Mouse (Mus musculus): ENCODE measurements around the gene Slain2.

Gene Slain2

DNA sequence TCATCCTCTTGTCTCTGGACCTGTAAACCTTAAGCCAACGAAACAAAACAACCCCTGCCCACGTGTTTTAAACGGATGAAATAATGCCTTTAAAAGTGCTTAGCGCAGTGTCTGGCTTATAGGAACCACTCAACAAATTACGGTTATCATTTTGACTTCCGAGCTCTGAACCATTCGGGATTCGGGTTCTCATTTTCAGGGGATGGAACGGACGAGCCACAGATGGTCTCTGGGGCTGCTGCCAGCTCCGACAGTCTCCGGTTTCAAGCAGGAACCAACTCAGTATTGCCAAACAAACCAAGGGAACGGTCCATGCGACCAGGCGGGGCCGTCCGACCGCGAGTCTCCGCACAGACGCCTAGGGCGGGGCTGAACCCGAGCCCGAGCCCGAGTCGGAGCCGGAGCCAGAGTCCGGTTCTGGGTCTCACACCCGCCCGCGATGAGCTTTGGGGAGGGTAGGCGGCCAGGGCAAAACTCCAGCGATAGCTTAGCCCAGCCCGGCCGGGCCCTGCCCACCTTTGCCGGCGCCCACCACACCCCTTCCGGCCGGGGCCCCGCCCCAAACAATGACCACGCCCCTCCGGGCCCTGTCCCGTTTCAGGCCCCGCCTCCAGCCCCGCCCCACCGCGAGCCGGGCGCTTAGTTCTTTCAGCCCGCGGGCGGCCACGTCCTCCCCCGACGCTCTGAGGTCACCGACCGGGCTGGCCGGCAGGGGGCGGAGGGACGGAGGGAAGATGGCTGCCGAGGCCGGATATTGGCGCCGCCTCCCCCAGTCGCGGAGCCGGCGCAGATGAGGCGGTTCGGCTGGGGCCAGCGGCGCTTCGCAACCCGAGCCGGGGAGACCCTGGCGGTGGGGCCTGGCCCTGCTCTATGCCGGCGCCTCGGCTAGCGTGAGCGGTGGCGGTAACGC is at the start of gene Slain2:
Slain2 (plus strand) TSS at position 657 of the 910 bp plus-strand sequence.
- DNase-seq (ENCODE audit: low spot score in 2 of 2), result peak; percentile 95 to 97

DNA sequence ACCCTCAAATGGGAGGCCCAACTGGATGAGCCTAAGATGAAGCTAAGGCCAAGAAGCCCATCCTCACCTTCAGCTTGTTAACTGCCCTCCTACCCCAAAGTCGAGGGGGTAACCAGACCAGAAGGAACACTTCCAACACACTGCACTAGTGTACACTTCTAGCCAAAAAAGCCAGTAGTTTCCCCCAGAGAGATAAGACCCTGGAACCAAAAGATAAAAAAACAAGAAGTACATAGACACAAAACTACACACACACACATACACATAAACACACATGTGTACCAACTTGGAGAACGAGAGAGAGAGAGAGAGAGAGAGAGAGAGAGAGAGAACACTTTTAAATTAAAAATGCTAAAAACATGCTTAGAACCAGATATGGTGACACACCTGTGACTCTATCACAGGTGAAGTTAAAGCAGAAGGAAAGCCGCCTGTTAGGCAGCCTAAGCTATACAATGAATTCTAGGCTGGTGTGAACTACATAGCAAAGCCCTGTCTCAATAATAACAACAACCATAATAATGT is 49.4 kb upstream of the Slain2 start:
- DNase-seq (ENCODE audit: low spot score in 2 of 2), result no peak

DNA sequence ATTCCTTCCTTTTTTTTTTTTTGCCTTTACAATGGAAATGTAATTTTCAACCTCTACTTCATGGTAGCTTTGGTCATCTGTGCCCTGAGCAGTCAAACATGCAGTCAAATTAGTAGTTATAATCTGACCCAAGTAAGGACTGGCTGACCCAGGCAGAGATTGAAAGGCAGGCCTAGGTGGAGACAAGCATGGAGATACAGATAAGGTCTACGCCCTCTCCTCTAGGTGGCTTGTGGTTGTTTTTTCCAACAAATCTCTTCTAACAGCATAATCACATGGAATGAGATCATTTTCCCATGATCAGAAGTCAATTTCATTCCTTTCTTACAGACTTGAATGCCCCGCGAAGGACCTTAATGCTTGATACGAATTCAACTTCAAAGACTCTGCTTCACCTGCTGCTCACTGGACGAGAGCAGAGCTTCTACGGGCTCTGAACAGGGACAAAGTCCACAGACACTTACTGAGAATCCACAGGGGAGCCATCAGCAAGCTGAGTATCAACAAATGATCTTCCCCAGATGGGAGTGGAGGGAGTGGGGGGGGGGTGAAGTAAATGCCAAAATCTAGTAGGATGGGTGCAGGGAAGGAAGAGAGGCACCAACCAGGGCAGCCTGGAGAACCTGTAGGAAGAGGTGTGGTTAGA is 47.7 kb upstream of the Slain2 start:
- DNase-seq (ENCODE audit: low spot score in 2 of 2), result no peak

DNA sequence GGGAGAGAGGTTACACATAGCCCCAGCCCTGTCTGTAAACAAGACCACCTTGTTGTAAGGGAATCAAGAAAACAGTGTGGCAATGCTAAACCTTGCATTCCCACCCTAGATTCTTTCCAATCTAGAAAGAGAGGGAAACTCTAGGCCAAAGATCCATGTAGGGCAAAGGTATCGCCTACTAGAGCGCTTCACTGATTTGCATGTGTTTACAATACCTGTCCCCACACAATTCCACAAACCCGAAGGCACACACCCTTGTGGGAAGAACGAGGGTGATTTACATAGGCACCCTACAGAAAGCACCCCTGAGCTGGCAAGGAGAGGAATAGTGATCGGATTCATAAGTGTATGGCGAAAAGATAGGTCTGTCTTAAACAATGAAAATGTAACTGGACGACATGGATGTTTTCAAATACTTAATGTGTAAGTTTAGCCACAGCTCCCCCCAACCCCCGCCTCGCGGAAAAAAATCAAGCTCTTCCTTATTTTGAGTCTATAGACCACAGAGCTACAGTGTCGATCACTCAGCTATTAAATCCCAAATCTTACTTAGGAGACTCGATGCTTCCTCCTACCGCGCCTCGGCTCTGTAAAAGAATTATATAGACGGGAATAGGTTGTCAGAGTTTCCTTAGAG is 47.0 kb upstream of the Slain2 start:
- DNase-seq (ENCODE audit: low spot score in 2 of 2), result no peak

DNA sequence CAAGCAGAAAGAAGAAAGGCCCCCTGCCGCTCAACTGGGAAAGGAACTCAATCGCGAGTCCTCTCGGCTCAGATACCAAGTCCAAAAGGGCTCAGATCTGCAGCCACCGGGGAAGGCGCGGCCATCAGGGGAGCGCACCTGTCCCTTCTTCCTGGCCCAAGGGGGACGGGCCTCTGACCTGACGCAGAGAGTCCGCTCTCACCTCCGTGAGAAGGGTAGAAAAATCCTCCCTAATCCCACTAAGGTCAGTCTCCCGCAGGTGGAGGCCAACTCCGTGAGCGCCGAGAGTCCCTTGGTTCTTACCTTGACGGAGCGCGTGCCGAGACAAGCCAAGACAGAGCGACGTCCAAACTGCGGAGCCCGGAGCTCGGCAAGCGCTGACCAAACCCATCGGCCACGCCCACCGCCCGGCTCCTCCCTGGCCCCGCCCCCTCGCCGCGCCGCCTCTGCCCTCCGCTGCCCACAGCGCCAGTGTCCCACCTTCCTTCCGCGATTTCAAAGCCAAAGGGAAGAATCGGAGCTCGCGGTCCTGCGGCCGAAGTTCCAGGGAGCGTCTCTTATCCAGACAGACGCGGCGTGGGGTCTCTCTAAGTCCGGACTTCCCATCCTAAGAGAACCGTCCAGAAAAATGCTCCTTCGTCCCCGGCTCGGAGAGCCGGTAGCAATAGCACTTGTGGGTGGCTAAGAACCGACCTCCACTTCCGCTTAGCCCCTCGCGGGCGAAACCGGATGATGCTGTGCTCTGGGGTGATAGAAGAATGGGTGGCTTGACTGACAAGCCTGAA is 45.8 kb upstream of the Slain2 start, which contains the start of gene Tec:
Tec (minus strand) TSS at position 393 of the 785 bp plus-strand sequence.
- peak; percentile 85 to 88 for DNase-seq (ENCODE audit: low spot score in 2 of 2)

DNA sequence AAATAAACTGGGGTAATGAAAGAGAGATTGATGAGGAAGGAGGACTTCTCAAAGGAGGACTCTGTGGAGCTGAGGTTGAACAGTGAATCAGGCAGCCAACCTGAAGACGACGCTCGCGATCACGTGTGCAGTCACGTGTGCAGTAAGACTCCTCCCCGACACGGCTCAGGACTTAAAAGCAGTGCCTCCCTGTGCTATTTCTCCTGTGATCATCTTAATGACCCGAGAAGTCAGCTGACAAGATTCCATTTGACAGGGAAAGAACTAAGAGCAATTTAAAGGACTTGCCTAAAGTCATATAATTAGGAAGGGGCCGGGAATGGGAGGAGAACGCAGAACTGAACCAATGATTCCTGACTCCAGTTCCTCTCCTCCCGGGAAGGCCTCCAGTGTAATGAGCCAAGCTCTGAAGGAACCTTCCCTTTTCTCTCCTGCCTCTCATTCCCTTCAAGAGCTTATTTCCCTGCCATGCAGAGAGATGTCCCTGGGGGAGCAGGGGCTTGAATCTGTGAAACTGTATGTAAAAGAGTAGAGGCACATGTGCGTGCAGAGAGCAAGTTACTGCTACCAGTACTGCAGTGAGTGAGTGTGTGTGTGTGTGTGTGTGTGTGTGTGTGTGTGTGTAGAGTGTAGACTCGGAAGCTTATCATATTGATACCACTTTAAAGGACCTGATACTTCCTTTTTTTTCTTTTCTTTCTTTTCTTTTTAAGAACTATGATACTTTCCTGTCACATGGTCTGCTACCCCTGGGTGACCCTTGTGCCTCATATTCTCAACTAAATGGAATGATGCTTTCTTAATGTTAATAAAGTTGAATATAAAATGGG is 44.1 kb upstream of the Slain2 start:
- DNase-seq (ENCODE audit: low spot score in 2 of 2), result no peak

DNA sequence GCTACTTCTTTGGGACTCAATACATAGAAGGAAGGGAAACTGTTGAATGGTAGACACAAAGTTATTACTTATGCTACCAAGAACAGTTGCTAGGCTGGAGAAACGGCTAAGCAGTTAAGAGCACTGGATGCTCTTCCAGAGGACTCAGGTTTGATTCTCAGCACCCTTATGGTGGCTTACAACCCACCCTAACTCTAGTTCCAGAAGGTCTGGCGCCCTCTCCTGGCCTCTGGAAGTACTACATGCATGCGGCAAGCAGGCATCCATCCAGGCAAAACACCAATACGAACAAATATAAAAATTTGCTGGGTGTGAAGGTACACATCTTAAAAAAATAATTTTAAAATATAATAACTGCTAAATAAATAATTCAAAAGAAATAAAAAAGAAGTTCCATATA is 43.0 kb upstream of the Slain2 start:
- DNase-seq (ENCODE audit: low spot score in 2 of 2), result no peak

DNA sequence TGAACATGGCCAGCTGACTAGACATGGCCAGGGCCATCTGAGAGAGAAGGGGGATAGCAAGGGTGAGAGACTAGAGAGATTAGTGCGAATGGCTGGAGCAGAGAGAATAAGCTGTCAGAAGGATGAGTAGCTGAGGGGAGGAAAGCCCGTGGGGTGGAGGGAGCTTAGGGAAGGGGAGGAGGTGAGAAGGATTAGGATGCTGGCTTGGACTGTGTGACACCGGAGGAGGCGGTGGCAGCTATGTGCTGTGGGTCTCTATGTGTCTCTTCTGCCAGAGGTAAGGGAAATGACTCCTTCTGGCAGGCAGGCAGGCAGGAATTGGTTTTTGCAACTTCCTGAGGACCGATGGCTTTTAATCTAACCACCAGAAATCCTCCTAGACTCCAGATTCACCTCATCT is 34.4 kb upstream of the Slain2 start:
- DNase-seq (ENCODE audit: low spot score in 2 of 2), result no peak

DNA sequence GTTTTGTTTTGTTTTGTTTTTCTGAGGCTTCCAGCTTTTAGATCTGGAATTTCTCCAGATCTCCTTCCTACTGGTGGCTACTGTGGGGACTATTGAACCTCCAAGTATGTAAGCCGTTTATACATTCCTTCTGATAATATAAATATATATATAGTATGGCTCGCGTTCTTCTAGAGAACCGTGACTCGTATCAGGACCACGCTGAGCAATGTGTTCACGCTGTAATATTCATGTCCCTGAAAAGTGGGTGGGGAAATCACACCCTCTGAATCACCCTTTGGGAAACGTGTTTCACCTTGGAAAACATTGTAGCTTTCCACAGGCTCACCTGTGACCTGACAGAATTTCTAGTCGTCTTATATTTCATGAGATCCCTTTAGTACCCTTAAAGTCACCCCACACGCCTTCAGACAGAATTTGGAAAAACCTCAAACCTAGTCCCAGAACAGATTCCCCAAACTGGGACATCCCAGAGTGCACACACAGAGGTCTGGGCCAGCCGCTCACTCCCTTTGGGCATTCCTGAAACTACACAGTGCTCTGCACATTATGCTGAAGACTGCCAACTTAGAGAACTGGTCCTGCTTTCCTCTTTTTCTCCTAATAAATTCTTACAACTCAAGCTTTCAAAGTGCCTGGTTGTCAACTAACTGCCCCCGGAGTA is 32.2 kb upstream of the Slain2 start:
- no peak for DNase-seq (ENCODE audit: low spot score in 2 of 2)

DNA sequence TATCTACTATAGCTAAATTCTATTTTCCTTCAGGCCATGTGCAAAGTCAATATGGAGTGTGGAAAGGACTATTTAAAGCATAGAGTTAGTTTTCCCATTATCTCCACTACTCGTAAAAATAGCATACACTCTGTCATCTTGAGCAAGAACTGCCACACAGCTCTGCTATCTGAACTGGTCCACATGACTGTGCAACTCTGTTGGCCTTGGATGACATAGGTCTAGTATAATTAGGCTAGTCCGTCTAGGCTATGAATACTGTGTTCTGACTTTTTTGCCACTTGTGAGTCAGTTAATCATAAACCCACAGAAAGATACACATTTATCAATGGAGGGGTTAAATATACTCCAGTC is 31.7 kb upstream of the Slain2 start:
- DNase-seq (ENCODE audit: low spot score in 2 of 2), result no peak

DNA sequence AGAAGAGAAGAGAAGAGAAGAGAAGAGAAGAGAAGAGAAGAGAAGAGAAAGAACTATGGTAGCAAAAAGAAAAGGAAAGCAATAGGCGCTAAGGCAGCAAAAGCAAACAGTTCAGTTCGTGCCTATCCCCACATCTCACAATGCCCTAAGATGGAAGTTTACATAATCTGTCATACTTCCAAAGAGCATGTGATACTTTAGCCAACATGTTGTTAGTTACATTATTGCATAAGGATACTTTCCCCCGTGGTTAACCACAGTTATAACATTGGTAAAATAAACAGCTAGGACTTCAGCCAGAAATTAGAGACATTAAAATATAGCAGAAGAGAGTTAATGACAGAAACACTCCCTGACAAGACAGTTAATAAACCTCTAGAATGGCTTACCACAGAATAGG is 30.4 kb upstream of the Slain2 start:
- no peak for DNase-seq (ENCODE audit: low spot score in 2 of 2)

DNA sequence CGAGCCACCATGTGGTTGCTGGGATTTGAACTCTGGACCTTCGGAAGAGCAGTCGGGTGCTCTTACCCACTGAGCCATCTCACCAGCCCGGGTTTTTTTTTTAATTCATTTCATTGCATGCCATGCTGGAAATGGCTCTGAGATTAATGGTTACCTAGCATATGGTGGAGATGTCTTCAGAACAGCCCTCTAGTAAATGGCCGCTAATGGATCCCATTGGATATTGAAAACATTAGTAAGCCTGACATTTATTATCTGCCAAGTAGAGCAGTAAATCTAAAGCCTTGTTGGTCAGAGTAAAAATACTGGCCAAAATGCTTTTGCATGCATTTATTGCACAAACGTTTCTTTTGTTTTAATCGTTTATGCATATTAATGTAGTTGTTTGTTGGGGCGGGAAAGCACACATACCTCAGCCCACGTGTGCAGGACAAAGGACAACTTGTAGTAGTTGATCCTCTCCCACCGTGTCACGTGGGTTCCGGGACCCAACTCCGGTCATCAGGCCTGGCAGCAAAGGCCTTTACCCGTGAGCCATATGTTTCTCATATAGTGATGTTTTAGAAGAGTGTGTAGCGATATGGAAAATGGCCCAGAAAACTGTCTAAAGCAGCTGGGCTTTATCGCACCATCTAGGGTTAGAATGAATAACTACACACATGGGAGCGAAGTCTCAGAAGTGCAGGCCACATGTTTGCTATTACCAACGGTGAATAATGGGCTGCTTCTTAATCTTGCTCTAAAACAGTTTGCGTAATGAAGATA is 27.5 kb upstream of the Slain2 start:
- DNase-seq (ENCODE audit: low spot score in 2 of 2), result no peak

DNA sequence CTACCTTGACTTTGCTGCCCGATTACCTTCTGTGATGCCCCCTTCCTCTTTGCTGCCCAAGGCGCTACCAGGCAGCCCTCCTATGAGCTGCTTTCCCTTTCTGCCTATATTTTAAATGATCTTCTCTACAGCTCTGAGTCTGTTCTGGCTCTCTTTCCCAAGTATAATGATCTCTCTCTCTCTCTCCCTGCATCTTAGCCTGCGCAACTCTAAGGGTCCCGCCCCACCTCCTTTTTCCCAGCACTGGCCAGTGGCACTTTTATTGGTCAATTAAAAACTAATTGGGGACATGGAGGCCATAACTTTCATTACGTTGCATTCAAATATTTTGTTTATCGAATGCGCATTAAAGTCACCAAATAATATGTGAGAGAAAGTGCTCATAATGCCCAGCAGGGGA is 25.8 kb upstream of the Slain2 start:
- DNase-seq (ENCODE audit: low spot score in 2 of 2), result no peak

DNA sequence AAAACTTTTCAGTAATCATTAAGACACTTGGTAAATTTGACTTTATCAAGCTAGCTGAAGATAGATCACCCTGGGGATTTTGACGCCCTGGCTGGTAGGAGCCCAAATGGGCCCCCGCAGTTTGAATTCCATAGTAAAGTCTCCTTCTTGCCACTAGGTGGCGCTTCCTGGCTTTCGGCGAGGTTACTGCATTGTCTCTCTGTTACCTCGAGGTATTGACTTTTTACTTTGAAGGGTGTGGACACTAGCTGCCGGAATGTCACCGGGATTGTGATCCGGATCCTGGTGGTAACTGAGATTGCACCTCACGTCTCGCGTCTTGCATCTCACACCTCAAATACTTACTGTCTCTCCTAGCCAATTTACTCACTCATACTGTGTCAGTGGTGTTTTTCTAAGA is 22.6 kb upstream of the Slain2 start:
- DNase-seq (ENCODE audit: low spot score in 2 of 2), result no peak

DNA sequence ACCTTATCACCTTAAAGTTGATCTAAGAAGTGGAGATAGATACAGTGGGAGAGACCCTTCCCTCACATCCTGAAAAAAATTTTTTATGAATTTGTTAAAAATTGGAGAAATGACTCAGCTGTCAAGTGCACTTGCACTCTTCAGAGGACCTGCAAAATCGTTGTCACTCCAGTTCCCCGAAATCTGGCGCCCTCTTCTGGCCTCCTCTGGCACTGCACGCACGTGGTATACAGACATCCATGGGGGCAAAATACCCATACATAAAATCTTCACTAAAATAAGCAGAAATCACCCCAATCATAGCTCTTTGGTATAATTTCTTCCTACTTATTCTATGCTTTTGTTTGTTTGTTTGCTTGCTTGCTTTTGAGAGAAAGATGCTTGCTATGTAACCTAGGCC is 20.1 kb upstream of the Slain2 start:
- DNase-seq (ENCODE audit: low spot score in 2 of 2), result no peak

DNA sequence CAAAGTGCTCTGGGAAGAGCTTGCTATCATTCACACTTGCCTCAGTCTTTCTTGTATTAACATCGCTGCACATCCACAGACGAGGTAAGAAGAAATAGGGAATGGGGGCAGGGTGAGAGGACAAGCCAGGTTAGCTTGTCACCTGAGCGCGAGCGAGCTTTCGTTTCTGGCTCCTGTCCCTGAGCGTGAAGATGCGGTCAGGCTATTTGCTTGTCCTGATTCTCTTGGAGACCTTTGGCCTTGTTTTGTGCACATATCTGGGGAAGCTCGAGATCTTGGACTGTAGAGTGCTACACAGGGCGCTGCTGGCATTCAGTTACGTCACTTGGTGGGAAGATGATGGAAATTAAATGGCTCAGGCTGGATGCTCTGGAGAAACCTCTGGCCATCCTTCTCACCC is 18.8 kb upstream of the Slain2 start:
- no peak for DNase-seq (ENCODE audit: low spot score in 2 of 2)

DNA sequence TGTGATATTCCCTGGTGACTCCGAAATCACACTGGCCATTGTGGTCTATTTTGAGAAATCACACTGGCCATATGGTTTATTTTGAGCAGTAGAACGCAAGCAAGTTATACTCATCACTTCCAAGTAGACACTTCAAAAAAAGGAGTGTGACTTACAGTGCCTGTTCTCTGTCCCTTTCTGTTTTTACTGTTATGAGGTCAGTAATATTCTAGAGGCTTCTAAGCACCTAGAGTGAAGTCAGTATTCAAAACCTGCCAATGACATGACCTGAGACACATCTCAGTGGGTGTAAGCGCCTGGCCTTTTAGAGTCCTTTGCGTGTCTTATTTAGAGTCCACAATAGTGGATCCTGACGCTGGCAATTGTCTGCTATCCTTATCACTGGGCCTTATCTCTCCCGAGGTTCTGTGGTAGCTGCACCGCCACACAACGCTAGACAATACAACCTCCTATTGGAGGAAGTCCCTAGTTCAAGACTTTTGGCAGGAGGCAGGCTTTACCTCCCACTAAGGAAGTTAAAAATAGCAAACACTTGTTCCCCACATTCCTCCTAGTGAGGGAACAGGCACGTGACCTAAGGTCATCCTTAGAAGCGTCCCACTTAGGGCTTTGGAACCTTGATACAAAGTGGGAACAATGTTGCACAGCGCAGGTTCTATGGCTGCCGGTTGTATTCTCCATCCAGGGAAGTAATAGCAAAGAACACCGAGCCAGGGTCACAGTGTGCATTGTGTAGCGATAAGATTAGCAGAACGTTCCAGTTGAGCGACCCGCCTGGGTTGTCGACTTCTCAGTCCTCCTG is 17.4 kb upstream of the Slain2 start:
- DNase-seq (ENCODE audit: low spot score in 2 of 2), result no peak

DNA sequence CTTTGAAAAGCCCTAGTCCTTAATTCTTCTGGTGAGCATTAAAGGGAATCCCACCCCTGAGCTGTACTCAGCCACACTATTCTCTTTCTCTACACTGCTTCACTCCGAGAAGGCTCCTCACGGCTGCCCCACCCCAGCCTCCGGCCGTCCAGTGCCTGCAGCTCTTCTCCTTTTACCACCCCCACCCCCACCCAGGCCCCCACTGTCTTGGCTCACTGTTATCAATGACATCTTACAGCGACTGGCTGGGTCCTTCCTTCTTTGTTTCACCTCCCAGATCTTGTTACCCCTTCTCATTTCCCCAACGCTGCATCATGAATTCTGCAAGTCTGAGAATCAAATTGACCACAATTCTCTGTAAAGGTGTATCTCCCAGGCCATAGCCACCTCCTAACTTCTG is 16.1 kb upstream of the Slain2 start:
- DNase-seq (ENCODE audit: low spot score in 2 of 2), result no peak

DNA sequence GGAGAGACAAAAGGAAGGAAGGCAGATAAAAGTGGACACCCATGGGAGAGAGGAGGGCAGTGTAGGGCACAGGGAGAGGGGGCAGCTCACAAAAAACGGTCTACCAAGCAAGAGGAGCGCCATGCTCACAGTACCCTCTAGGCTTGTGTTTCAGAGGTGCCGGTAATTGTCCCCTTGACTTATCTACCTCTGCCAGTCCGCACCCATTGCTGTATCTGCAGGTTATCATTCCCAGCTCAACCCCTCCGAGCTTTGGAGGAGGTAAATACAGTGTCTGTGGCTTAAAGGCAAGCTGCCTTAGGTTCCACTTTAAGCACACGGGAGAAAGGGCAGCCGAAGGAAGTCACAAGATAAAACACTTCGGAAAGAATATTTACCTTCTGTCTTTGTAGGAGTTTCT is 14.8 kb upstream of the Slain2 start:
- no peak for DNase-seq (ENCODE audit: low spot score in 2 of 2)
